ENCODE assay signal across 14 mouse cellular contexts in the genomic region with DNA sequence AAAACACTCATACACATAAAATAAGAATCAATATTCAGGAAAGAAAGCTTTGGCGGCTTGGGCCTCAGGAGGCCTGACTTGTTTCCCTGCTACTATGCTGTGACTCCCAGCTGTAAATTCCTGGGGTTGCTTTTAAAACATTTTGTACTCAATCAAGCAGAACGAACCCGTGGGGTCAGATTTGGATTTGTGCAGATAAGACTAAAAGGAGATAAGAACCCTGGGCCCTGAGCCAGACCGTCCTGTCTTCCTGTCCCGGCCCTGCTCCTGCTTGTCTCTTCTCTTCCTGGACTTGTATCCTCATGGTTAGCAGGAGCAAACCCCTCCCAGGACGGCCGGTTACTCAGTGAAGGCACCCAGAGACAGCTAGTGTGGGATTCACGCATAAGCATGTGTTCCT. TPM values are rescaled to one million over a fixed set of nuclear protein-coding genes. Genes with fewer than 3 reads are reported as not detected.
DNase-seq lines count a peak whose midpoint lies in the region; ATAC-seq and TF ChIP-seq lines count a peak whose summit lies in the region.
"Had no signal": no experiment of that assay in that cellular context is flagged by ENCODE, and none has a peak within 500 bp of the region (broad histone marks: within the 10 kb centered on the region; RNA-seq: fewer than 3 reads in every experiment).

No protein-coding gene starts in this region.

- no peaks in the 10 kb centered on the region for H3K36me3 ChIP-seq in heart, embryonic 12.5 days
- no peaks in the 10 kb centered on the region for H3K36me3 ChIP-seq in lung, postnatal 0 days (ENCODE audit: insufficient read depth, low read length)
- H3K36me3 ChIP-seq: hindbrain, embryonic 10.5 days; liver, embryonic 13.5 days had no signal

- DNase-seq in heart, adult 11 months: peak; percentile 93
- DNase-seq in lung, postnatal 36 days: peak; percentile 30
- DNase-seq in lung, postnatal 0 days (ENCODE audit: low spot score): no peak
- DNase-seq in kidney, adult 18-20 months: peak; percentile 47
- peak; percentile 44 to 55 for DNase-seq in kidney, postnatal 4 days
- DNase-seq in frontal cortex, postnatal 10 days (ENCODE audit: low spot score in 2 of 2): no peak
- no peak for DNase-seq in thymus, postnatal 0 days (ENCODE audit: low spot score)
- DNase-seq: cerebellum, adult 2 months; embryo, embryonic 11 days; liver, embryonic 13.5 days had no signal

- H3K27me3 ChIP-seq in heart, embryonic 12.5 days (replicated peaks): no peaks in the 10 kb centered on the region
- no peaks in the 10 kb centered on the region for H3K27me3 ChIP-seq in lung, postnatal 0 days (replicated peaks; ENCODE audit: insufficient read depth, low read length)
- H3K27me3 ChIP-seq: liver, embryonic 13.5 days had no signal

- no peak overlapping the region for H3K4me2 ChIP-seq in heart, embryonic 12.5 days
- H3K4me2 ChIP-seq in lung, postnatal 0 days (replicated peaks; ENCODE audit: low read depth, low read length): no peak overlapping the region
- H3K4me2 ChIP-seq: liver, embryonic 13.5 days had no signal

- TF ChIP-seq CTCF in lung, postnatal 0 days (IDR thresholded peaks at IDR 0.05): no peak

- no peak overlapping the region for H3K9ac ChIP-seq in heart, embryonic 12.5 days
- no peak overlapping the region for H3K9ac ChIP-seq in lung, postnatal 0 days (replicated peaks; ENCODE audit: low read depth)
- H3K9ac ChIP-seq: liver, embryonic 13.5 days had no signal

- H3K27ac ChIP-seq in heart, embryonic 12.5 days (ENCODE audit: poor library complexity, severe bottlenecking): no peak overlapping the region
- no peak overlapping the region for H3K27ac ChIP-seq in lung, postnatal 0 days (ENCODE audit: low read length)
- H3K27ac ChIP-seq: hindbrain, embryonic 10.5 days; left cerebral cortex, adult 2 months; liver, embryonic 13.5 days had no signal

- H3K4me1 ChIP-seq in heart, embryonic 12.5 days (replicated peaks): no peaks in the 10 kb centered on the region; the same call in 1 of the 2 replicates
- no peaks in the 10 kb centered on the region for H3K4me1 ChIP-seq in lung, postnatal 0 days (ENCODE audit: insufficient read depth, low read depth, low read length)

- no peak for TF ChIP-seq EP300 in lung, postnatal 0 days (IDR thresholded peaks at IDR 0.05)

- H3K4me3 ChIP-seq in heart, embryonic 12.5 days: no peak overlapping the region
- no peak overlapping the region for H3K4me3 ChIP-seq in lung, postnatal 0 days (ENCODE audit: low read depth, low read length)
- H3K4me3 ChIP-seq: hindbrain, embryonic 10.5 days; left cerebral cortex, adult 2 months; liver, embryonic 13.5 days; myocyte had no signal

- 27% methylated on average over 8 of the region's 8 CpGs for WGBS in heart, embryonic 12.5 days
- 29% methylated on average over 8 of the region's 8 CpGs for WGBS in lung, postnatal 0 days

- no peaks in the 10 kb centered on the region for H3K9me3 ChIP-seq in heart, embryonic 12.5 days (replicated peaks)
- no peaks in the 10 kb centered on the region for H3K9me3 ChIP-seq in lung, postnatal 0 days (ENCODE audit: low read length)
- H3K9me3 ChIP-seq: hindbrain, embryonic 10.5 days; liver, embryonic 13.5 days had no signal

- no peak for ATAC-seq in heart, embryonic 12.5 days (ENCODE audit: insufficient number of reproducible peaks, low FRiP score)
- no peak for ATAC-seq in lung, postnatal 0 days

RNA-seq across cellular contexts. Expression of a gene that starts 41.1 kb away (rescaled TPM):
- polyA plus RNA-seq in heart, embryonic 12.5 days (2016; fragmentation: Nextera tagmentation; extraction: Ambion mirVana): 1.4 and 1.9 TPM in 2 replicates
- 3.4 and 3.9 TPM in 2 replicates for polyA plus RNA-seq in lung, postnatal 0 days (2015; fragmentation: Nextera tagmentation; extraction: Ambion mirVana)
- polyA plus RNA-seq in thymus, postnatal 0 days (2015; fragmentation: Nextera tagmentation; extraction: Ambion mirVana): 0.68 and 0.75 TPM in 2 replicates

Comparison
In these comparisons a context has a peak if more than half of its experiments do, and no peak if none do; other contexts are left out.
1. DNase-seq: peak in heart, adult 11 months (single experiment), lung, postnatal 36 days (single experiment), kidney, adult 18-20 months (single experiment) and kidney, postnatal 4 days (2 of 2); none in lung, postnatal 0 days (single experiment), frontal cortex, postnatal 10 days (0 of 2) and thymus, postnatal 0 days (single experiment).